Mouse (Mus musculus) embryonic fibroblast, embryonic 13.5 days (primary cell): ENCODE measurements around the gene Kmt2a. TPM values are rescaled to one million over a fixed set of nuclear protein-coding genes. Genes with fewer than 3 reads are reported as not detected.

Experiments
- H3K27ac ChIP-seq: 2 replicates; pipeline ENCODE4 v1.5.1; 2012; ENCODE audit warnings: low read length, control low read depth, inconsistent platforms; ENCODE audit not compliant: insufficient read depth
- H3K4me1 ChIP-seq: 2 replicates; pipeline ENCODE4 v1.6.1; 2011; ENCODE audit warnings: low read length; ENCODE audit not compliant: control insufficient read depth, insufficient read depth
- H3K4me3 ChIP-seq: 2 replicates; pipeline ENCODE4 v1.5.1; 2011; ENCODE audit warnings: mild to moderate bottlenecking, control low read depth, low read length; ENCODE audit not compliant: insufficient read depth
- CTCF ChIP-seq: IDR thresholded peaks from 2 replicates; pipeline ENCODE4 v1.5.1; 2011; ENCODE audit warnings: mild to moderate bottlenecking, control low read depth, low read length, moderate library complexity, borderline replicate concordance; ENCODE audit not compliant: insufficient read depth
- POLR2A ChIP-seq: IDR thresholded peaks from 2 replicates; pipeline ENCODE4 v1.6.1; 2011; ENCODE audit warnings: low read depth, mild to moderate bottlenecking, control low read depth, low read length, moderate library complexity
- polyA plus RNA-seq: library from polyadenylated mRNA; stranded (reverse); fragments of >200 nt; gene quantifications from 2 replicates; pipeline ENCODE4 v1.2.4, GENCODE M21; 2011; ENCODE audit warnings: low read depth; ENCODE audit not compliant: missing spikeins, insufficient read length

The Kmt2a gene
- polyA plus RNA-seq, 1 experiment, result 32.1 TPM

DNA sequence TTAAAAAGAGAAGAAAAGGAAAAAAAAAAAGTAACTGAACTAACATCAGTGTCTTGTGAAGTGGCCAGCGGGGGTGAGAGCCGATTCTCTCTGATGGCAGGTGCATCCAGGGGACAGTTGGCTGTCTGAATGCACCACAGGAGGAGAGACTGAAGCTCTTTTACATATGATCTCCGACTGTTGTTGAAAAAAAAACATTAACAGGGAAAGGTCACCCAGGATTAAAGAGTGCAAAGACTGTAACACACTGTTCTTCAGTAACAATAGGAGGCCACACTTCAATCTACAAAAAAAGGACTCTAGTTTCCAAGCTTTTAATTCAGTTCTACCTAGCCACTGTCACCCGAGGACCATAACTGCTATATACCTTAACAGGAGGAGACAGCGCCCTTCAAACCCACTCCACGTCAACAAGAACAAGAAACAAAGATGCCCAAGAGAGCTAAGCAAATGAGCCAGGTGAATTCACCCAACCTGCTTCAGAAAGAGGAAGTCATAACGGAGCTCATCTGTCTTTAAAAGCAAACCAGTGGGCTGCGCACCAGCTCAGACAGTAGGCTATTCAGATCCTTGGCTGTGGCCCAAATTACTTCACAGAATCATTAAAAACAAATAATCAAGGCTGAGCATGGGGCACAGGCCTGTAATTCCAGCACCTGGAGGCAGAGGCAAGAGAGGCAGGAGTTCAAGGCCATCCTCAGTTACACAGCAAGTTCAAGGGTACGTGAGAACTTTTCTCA lies 14.4 kb downstream of the Kmt2a start:
- no peak overlapping the region for H3K27ac ChIP-seq
- no peaks in the 10 kb centered on the region; the same call in 1 of the 2 replicates for H3K4me1 ChIP-seq
- H3K4me3 ChIP-seq, result no peak overlapping the region
- TF ChIP-seq POLR2A (no peak), CTCF (no peak)

DNA sequence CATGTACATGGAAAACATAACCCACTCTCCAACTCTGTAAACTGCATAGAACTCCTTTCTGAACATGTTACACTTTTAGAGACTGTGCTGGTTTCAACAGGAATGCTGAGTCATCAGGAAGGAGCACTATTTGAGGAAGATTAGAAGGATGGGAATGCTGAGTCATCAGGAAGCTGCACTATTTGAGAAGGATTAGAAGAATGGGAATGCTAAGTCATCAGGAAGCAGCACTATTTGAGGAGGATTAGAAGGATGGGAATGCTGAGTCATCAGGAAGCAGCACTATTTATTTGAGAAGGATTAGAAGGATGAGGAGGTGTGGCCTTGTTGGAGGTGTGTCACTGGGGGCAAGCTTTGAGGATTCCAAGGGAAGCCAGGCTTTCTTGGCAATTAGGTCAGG lies 20.0 kb downstream of the Kmt2a start:
- no peaks in the 10 kb centered on the region for H3K4me1 ChIP-seq

DNA sequence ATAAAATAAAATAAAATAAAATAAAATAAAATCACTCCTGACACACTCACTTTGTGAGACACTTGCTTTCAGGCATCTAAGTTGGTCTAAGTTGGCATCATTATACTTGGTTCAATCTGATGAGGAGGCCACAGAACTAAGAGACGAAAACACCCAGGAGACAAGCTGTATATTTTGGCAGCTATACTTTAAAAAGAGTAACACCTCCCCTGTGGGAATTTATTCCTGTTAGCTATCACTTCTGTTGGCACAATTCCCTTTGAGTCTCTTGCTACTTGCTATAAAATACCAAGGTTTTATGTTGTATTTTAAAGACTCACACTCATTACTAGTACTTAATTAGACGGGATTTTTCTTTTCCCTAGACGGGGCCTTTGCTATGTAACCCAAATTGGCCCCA lies 22.4 kb downstream of the Kmt2a start:
- TF ChIP-seq CTCF (no peak), POLR2A (no peak)
- no peak overlapping the region for H3K27ac ChIP-seq
- H3K4me3 ChIP-seq, result no peak overlapping the region
- H3K4me1 ChIP-seq, result no peaks in the 10 kb centered on the region

More for the DNA sequence above, 20.0 kb downstream of the Kmt2a start:
- Histone ChIP-seq H3K4me3 (no peak overlapping the region), H3K27ac (no peak overlapping the region)
- TF ChIP-seq POLR2A (no peak), CTCF (no peak)

DNA sequence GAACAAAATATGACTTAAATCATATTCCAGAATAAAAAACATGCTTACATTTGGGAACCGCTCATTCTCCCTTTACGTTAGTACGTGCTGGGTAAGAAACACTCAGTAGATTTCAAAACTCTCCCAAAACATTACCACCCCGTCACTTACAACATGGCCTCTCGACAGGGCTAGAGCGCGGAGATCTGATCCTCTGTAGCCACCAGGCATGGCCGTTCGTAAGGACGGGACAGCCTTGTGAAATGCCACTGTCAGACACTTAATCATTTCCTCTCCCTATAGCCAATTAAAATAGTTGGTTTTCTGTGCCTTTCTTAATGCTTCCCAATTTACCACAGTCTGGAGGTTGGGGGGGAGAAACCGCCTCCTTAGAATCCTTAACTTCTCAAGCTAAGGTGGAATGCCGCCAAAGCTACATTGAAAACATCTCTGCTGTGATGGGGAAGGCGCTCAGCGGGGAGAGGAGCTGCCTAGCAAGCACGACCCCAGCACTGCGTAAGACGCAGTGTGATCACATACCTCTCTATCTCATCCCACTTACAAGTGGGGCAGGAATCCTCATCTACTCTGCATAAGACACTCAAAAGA lies 23.6 kb downstream of the Kmt2a start:
- no peak overlapping the region for H3K4me3 ChIP-seq
- TF ChIP-seq CTCF (no peak), POLR2A (no peak)
- H3K27ac ChIP-seq, result no peak overlapping the region
- no peaks in the 10 kb centered on the region for H3K4me1 ChIP-seq

DNA sequence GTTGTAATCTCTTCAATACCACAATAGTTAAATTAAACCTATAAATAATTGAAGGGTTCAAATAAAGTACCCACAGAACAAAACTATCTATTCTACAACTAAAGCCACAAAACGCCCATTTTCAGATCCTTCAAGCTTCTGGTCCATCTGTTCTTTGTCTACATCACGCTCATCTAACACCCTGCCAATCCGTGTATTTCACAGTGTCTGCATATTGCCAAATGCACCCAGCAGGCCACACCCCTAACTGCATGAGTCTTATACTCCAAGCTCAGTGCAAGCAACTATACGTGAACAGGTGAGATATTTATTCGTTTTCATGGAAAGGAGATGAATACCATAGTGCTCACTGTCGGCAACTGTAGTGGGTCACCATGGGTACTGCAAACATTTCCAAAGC lies 25.9 kb downstream of the Kmt2a start:
- TF ChIP-seq CTCF (no peak), POLR2A (no peak)
- H3K4me3 ChIP-seq, result no peak overlapping the region
- H3K4me1 ChIP-seq, result no peaks in the 10 kb centered on the region
- H3K27ac ChIP-seq, result no peak overlapping the region

DNA sequence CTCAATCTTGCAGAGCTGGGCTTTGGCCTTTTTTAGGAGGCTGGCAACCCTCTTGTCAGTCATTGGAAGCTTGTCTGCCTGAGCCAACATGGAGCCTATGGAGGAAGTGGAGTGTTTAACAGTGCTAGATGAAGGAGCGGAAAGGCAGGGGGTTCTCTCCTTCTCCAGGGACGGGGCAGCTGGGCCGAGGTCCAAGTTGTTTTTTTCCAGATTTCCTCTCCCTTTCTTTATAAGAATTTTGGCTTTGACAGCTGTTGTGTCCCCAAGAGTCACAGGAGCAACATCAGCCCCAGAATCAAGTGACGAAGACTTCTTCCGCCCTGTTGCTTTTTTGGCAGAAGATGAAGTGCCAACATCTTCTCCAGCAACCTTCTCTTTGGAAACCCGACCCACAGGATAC lies 33.6 kb downstream of the Kmt2a start:
- Histone ChIP-seq H3K27ac (no peak overlapping the region), H3K4me1 (no peaks in the 10 kb centered on the region), H3K4me3 (no peak overlapping the region)
- TF ChIP-seq CTCF (no peak), POLR2A (no peak)

DNA sequence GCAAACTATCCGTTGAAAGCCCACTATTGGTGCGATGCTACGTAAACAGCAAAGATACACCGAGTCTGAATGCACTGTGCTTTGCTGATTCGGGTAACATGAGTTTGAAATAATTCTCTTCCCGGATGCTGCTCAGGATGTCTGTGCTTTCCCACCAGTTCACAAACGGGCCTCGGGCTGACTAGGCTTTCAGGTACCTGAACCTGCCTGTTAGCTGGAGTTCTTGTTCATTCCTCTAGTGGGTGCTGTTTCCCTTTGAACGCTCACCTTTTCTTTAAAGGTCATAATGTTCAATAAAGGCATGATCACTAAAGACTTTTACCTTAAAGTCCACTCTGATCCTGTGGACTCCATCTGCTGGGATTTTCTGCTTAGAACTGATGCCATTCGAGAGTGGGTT lies 39.9 kb downstream of the Kmt2a start:
- Histone ChIP-seq H3K4me3 (no peak overlapping the region), H3K27ac (no peak overlapping the region), H3K4me1 (0 out of 2 replicates have a peak, but pooled peaks cover 3% of the 10 kb centered on the region)
- TF ChIP-seq CTCF (no peak), POLR2A (no peak)

DNA sequence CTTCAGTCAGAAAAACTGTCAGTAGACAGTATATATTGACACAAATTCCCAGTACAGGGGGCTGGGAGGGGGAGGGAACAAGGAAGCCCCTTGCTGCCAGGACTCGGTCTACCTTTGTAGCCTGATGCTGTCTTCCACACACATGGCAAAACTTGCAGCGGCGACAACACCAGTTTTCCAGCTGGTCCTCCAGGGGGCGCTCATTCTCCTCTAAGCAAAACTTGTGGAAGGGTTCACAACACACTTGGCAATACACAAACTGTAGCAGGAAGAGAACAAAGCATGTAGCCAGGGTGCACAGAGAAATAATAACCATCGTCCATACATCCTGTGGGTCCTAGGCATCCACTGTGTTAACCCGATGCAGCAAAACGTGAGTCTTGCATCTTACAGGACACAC lies 44.7 kb downstream of the Kmt2a start:
- Histone ChIP-seq H3K4me3 (no peak overlapping the region), H3K4me1 (peaks cover 10% of the 10 kb centered on the region; the same call in 1 of the 2 replicates), H3K27ac (no peak overlapping the region)
- TF ChIP-seq POLR2A (no peak), CTCF (peak; percentile 47; the same call in 1 of the 2 replicates)

DNA sequence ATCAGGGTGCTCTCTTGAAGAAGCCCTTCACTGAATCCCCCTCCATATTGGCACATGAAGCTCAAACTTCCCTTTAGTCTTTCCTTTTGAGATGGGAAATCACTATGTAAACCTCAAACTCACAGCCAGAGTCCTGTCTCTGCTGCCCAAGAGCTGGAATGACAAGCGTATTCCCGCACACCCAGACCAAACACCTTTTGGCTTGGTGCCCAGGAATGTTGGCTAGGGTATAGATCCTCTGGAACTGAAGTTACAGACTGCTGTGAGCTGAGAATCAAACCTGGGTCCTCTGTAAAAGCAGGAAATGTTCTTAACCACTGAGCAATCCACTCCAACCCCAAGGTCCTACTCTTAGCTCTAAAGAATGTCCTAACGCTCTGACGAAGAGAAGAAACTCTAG lies 48.7 kb downstream of the Kmt2a start:
- H3K4me1 ChIP-seq, result peaks cover 17% of the 10 kb centered on the region
- no peak overlapping the region for H3K27ac ChIP-seq
- TF ChIP-seq CTCF (no peak), POLR2A (no peak)
- no peak overlapping the region for H3K4me3 ChIP-seq

DNA sequence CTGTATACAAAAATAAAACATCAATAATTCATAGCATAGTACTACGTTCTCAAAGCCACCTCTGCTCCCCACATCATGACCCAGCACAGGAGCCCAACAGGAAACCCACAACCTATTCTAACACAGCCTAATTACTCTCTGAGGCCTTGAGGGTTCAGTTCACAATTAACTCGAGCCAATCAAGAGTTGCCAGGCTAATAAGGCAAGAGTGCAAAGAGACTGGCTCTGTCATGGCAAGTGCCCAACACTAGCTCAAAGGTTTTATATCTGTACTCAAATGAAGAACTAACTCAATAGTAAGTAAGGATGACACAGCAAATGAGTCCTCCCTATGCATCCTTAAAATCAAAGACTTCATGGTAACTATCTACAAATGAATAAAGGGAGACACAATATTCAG lies 50.6 kb downstream of the Kmt2a start:
- Histone ChIP-seq H3K27ac (no peak overlapping the region), H3K4me3 (no peak overlapping the region), H3K4me1 (peaks cover 26% of the 10 kb centered on the region)
- TF ChIP-seq CTCF (no peak), POLR2A (no peak)
